Mouse (Mus musculus) megakaryocyte, embryonic 14.5 days (primary cell): ENCODE measurements around the gene Hmg20b. TPM values are rescaled to one million over a fixed set of nuclear protein-coding genes. Genes with fewer than 3 reads are reported as not detected.
A peak's percentile ranks its signal among the peaks of the same experiment; 100 is the strongest.

Experiments
- H3K27me3 ChIP-seq: replicated peaks from 2 replicates; pipeline ENCODE3; 2012; ENCODE audit warnings: inconsistent platforms
- H3K36me3 ChIP-seq: replicated peaks from 2 replicates; pipeline ENCODE3; 2012; ENCODE audit warnings: low read length, inconsistent platforms, mixed read lengths
- H3K4me1 ChIP-seq: 2 replicates; pipeline ENCODE4 v1.6.1; 2012; ENCODE audit warnings: inconsistent platforms
- H3K4me3 ChIP-seq: replicated peaks from 2 replicates; pipeline ENCODE3; 2012; ENCODE audit warnings: moderate library complexity, mild to moderate bottlenecking, inconsistent platforms
- H3K9me3 ChIP-seq: 2 replicates; pipeline ENCODE4 v1.6.1; 2012; ENCODE audit warnings: inconsistent platforms
- FLI1 ChIP-seq: IDR thresholded peaks from 2 replicates; pipeline ENCODE4 v1.6.1; 2012; ENCODE audit warnings: low read length, inconsistent platforms, mixed read lengths
- GATA1 ChIP-seq: IDR thresholded peaks from 3 replicates; pipeline ENCODE4 v1.6.1; 2012; ENCODE audit warnings: mixed read lengths, low read length, inconsistent platforms, borderline replicate concordance
- polyA plus RNA-seq: library from polyadenylated mRNA; stranded (reverse); fragments of >175 nt; gene quantifications from 2 replicates; pipeline ENCODE4 v1.2.3, GENCODE M21; 2012; ENCODE audit warnings: low replicate concordance; ENCODE audit not compliant: insufficient read depth

The Hmg20b gene
- polyA plus RNA-seq, 1 experiment: 302 TPM

DNA sequence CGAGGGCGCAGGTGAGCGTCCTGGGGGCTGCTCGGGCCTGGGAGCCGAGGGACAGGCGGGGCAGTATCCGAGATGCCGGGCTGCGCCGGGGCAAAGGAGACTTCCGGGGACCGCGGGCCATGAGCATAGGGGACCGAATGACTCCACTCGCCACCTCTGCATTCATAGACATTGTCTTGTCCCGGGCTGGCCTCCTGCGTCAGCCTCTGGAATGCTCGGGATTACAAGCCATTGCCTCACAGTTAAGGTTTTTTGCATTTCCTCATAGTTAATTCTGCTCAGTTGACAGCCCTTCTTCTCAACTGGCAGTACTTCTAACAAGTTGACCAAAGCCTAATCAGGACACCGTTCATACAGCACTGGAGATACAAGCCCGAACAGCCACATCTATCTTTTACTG, 28.8 kb downstream of the Hmg20b start:
- TF ChIP-seq GATA1: no peak
- peaks cover 72% of the 10 kb centered on the region for H3K36me3 ChIP-seq
- no peaks in the 10 kb centered on the region for H3K27me3 ChIP-seq
- peak overlapping the region; percentile 98 for H3K4me3 ChIP-seq
- no peaks in the 10 kb centered on the region for H3K9me3 ChIP-seq
- H3K4me1 ChIP-seq: peaks cover 87% of the 10 kb centered on the region

DNA sequence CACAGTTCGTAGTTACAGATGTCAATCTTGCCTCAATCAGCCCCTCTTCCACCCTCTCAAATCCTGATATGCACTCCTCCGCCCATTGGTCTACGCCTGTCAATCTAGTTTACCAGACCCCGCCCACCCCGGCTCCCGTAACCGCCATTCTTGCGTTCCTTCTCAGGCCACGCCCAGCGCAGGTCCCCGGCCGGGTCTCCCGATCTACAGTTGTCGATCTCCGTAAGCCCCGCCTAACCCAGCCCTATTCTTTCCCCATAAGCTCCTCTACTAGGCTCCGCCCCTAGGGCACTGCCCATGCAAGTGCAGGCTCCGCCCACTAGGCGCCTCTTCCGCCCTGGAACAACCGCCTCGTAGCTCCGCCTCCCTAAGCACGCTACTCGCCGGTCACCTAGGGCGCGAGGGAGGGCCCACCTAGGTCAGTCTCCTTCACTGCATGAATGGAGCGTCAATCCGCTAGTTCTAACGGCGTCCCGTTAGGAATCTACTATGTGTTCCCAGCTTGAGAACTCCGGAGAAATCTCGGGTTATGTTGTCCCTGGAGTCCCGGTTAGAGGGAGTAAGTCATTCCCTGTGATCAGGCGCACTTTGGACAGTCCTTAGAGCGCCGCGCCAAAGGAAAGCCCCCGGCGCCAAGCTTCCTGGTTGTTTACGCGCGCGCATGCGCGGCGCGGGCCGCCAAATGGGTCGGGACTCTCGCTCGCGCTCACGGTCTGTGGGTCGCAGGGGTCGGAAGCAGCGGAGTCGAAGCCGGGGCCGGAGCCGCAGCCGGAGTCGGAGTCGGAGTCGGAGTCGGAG, 29.5 kb downstream of the Hmg20b start, which contains the start of gene Cactin:
TSS of gene Cactin (plus strand) at position 554 of the 798 bp plus-strand sequence.
- H3K4me1 ChIP-seq: peaks cover 87% of the 10 kb centered on the region
- peak within 1 kb of the TSS; percentile 98 for H3K4me3 ChIP-seq
- no peaks in the 10 kb centered on the region for H3K9me3 ChIP-seq
- peaks cover 72% of the 10 kb centered on the region for H3K36me3 ChIP-seq
- TF ChIP-seq GATA1 (no peak), FLI1 (no peak)
- no peaks in the 10 kb centered on the region for H3K27me3 ChIP-seq

DNA sequence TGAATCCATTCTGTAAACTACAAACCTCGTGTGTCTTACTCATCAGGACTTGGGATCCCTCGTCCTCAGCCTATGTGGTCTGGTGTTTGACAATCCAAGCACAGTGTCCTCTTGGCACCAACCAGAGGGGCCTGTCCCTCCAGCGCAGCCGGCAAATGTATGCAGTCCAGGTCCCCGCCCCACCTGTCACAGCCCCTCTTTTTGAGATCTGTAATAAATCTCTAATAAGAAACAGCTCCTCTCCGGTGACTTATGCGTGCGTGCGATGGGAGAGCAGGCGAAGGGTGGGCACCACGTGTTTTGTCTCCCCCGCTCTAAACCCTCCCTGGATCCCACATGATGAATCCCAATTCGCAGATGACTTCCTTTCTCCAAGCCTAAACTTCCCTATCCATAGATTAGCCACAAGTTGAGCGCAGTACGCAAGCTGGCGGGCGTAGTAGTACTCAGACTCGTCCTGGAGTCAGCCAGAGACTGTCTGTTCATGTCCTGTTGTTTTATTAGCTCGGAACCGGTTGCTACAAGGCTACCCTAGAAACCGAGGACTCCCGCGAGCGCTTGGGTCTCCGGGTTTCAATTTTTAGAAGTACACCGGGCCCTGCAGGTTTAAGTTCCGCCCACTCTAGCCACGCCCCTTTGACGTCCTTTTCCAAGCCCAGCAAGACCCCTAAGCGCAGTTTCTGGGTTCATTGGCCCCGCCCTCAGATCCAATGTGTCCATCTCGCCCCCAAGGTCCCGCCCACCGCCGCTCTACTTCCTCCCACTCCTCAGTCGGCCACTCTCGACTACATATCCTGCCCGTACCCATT, 30.3 kb downstream of the Hmg20b start:
- no peaks in the 10 kb centered on the region for H3K9me3 ChIP-seq
- peak overlapping the region; percentile 98 for H3K4me3 ChIP-seq
- H3K27me3 ChIP-seq: no peaks in the 10 kb centered on the region
- peaks cover 72% of the 10 kb centered on the region for H3K36me3 ChIP-seq
- no peak for TF ChIP-seq GATA1
- TF ChIP-seq FLI1: no peak
- peaks cover 87% of the 10 kb centered on the region for H3K4me1 ChIP-seq

DNA sequence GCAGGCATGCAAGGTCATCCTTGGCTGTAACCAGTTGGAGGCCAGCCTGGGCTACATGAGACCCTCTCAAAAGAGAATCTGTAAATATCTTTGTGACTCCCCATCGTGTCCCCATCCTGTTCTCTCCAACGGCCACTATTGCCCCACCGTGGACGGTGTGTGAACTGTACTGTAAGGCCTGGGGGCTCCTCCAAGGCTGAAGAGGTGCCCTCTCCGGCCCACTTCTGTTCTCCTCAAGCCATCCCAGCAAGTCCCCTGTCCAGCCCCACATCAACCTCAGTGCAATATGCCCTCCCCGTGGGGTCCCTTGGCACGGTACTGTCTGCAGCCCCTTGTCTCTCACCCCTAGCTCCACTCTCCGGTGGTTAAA, 31.0 kb downstream of the Hmg20b start:
- TF ChIP-seq FLI1: no peak
- no peak for TF ChIP-seq GATA1
- Histone ChIP-seq H3K4me3 (peak overlapping the region; percentile 98), H3K27me3 (no peaks in the 10 kb centered on the region), H3K36me3 (peaks cover 72% of the 10 kb centered on the region), H3K4me1 (peaks cover 85% of the 10 kb centered on the region), H3K9me3 (no peaks in the 10 kb centered on the region)

DNA sequence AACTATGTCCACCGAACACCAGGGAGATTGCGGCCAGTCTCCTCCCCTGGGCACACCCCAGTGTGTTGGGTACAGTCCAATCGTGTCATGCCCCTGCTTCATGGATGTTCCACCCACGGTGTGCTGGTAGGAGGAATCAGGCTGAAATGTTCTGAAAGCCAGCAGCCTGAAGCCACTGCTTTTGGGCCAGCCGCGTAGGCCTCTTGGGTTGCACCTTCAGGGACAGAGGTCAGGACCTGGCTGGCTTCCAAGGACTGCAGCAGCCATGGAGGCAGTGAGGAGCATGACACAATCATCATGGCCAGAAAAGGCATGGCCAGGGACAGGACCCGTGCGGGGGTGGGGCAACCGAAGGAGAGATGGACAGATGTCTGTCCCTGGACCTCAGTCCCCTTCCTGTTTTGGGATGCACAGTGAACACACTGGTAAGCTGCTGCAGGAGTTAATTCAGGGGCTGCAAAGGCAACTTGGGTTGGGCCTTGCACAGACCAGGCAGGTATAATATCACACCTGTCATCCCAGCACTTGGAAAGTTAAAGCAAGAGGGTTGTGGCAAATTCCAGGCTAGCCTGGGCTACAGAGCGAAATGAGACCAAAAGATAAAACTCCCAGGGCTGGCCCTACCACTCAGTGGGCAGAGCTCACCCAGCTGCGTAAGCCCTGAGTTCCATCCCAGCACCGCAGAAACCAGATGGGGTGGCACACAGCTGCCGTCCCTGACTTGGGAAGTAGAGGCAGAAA, 31.5 kb downstream of the Hmg20b start:
- Histone ChIP-seq H3K27me3 (no peaks in the 10 kb centered on the region), H3K4me1 (peaks cover 83% of the 10 kb centered on the region), H3K36me3 (peaks cover 72% of the 10 kb centered on the region), H3K9me3 (no peaks in the 10 kb centered on the region), H3K4me3 (peak overlapping the region; percentile 98)
- TF ChIP-seq FLI1 (no peak), GATA1 (no peak)

DNA sequence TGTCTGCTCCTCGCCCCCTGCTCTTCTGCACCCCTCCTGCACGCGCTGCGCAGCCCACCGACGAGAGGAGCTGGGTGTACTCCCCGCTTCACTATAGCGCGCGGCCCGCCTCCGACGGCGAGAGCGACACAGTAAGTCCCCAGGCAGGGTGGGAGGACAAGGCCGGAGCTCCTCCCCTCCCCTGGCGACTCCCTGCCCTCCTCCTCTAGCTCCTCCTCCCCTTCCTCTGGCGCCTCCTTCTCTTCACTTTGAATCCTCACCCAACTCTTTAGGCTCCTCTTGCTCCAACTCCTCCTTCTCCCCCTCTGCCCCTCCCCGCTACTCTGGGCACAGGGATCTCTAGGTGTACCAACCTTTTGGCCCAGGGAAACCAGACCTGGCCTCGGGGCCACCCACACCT, 33.0 kb downstream of the Hmg20b start:
- Histone ChIP-seq H3K4me3 (no peak overlapping the region), H3K36me3 (peaks cover 72% of the 10 kb centered on the region)

DNA sequence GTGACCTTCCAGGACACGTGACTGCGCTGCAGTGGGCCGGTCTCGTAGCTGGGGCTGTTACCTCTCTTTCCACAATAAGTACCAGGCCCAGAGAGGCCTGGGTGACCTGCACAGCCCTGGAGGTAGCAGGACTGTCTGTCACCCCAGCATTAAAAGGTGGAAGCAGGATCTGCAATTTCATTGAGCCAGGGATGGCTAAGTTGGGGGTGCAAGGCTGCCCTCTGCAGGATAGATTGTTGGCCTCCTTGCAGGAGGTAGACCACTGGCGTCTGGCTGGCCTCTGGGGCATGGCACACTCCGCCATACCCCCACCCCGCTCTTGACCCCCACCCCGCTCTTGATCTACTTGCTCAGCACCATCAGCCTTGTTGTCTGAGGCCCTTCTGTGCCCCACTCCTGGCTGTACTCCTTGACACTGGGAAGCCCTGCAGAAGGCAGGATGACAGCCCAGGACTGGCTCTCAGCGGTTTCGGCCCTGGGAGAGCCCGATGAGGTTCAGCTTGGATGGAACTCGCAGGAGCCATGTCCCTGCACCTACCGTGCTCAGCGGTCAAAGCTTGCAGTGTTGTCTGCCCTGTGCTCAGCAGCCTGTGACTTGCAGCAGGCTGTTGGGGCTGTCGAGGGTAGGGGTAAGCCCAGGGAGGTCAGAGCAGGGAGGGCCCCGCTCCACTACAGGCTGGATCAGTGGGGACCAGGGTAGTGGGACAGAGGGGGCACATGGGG, 33.8 kb downstream of the Hmg20b start:
- TF ChIP-seq GATA1 (no peak), FLI1 (no peak)
- H3K4me3 ChIP-seq: no peak overlapping the region

More for the DNA sequence above, 33.0 kb downstream of the Hmg20b start:
- TF ChIP-seq GATA1 (no peak), FLI1 (no peak)
- Histone ChIP-seq H3K9me3 (no peaks in the 10 kb centered on the region), H3K4me1 (peaks cover 80% of the 10 kb centered on the region), H3K27me3 (no peaks in the 10 kb centered on the region)

DNA sequence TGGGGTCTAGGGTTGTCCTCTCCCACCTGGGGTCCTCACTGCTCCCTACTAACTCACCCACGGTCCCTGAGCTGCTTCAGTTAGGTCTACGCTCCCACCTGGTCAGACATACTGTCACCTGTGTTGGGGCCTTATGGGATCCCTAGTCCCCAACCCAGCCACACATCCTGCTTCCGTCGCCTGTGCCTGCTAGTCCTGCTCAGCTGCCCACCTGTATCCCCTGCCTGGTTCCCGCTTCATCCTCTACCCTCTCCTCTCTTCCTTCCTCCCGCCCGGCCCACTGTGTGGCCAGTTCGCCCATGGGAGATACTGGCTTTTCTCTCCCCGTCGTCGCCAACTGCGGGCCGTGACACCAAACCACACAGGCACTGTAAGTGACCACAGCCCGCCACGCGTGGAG, 34.7 kb downstream of the Hmg20b start:
- TF ChIP-seq FLI1 (no peak), GATA1 (no peak)
- Histone ChIP-seq H3K4me1 (peaks cover 75% of the 10 kb centered on the region), H3K9me3 (no peaks in the 10 kb centered on the region), H3K36me3 (peaks cover 86% of the 10 kb centered on the region), H3K27me3 (no peaks in the 10 kb centered on the region), H3K4me3 (no peak overlapping the region)

More for the DNA sequence above, 33.8 kb downstream of the Hmg20b start:
- H3K27me3 ChIP-seq: no peaks in the 10 kb centered on the region
- peaks cover 76% of the 10 kb centered on the region for H3K4me1 ChIP-seq
- no peaks in the 10 kb centered on the region for H3K9me3 ChIP-seq
- peaks cover 77% of the 10 kb centered on the region for H3K36me3 ChIP-seq

DNA sequence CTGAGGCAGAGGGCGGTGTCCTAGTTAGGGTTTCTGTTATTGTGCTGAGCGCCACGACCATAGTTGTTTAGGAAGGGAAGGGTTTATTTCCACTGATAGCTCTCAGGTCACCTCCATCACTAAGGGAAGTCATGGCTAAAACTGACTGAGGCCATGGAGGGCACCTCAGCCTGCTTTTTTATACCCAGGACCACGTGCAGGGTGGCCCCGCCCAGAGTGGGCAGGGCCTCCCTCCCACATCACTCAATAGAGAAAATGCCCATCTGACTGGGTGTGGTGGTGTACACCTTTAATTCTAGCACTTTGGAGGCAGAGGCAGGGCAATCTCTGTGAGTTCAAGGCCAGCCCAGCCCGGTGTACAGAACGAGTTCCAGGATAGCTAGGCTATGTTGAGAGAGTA, 36.1 kb downstream of the Hmg20b start:
- Histone ChIP-seq H3K9me3 (no peaks in the 10 kb centered on the region), H3K27me3 (no peaks in the 10 kb centered on the region), H3K36me3 (peaks cover 100% of the 10 kb centered on the region), H3K4me3 (no peak overlapping the region), H3K4me1 (peaks cover 75% of the 10 kb centered on the region)
- no peak for TF ChIP-seq FLI1
- TF ChIP-seq GATA1: no peak
